Mouse (Mus musculus) kidney, embryonic 16.5 days (tissue): Measurements from ENCODE around the gene Gfra4. TPM values are rescaled to one million over a fixed set of nuclear protein-coding genes. Genes with fewer than 3 reads are reported as not detected.

Experiments
- ATAC-seq: fragments of 200-750 bp; cut with Nextera tagmentation; 2 replicates; pipeline ENCODE4 v1.8.0; 2017; ENCODE audit warnings: moderate TSS enrichment; ENCODE audit not compliant: low FRiP score, low TSS enrichment
- H3K27ac ChIP-seq: fragments of 300-500 bp; sonication (generic); 2 replicates; pipeline ENCODE4 v1.5.1; 2014; ENCODE audit warnings: low read length
- H3K27me3 ChIP-seq: fragments of 300-500 bp; sonication (generic); 2 replicates; pipeline ENCODE4 v1.6.1; 2014; ENCODE audit warnings: low read length, control low read depth, mixed read lengths; ENCODE audit not compliant: insufficient read depth
- H3K36me3 ChIP-seq: fragments of 300-500 bp; sonication (generic); 2 replicates; pipeline ENCODE4 v1.6.1; 2014; ENCODE audit warnings: low read length, control low read depth, mixed read lengths; ENCODE audit not compliant: insufficient read depth
- H3K4me1 ChIP-seq: fragments of 300-500 bp; sonication (generic); 2 replicates; pipeline ENCODE4 v1.6.1; 2014; ENCODE audit warnings: low read length, control low read depth, mixed read lengths; ENCODE audit not compliant: insufficient read depth
- H3K4me2 ChIP-seq: fragments of 300-500 bp; sonication (generic); replicated peaks from 2 replicates; pipeline ENCODE4 v1.6.1; 2014; ENCODE audit warnings: low read depth, low read length
- H3K4me3 ChIP-seq: fragments of 300-500 bp; sonication (generic); 2 replicates; pipeline ENCODE4 v1.5.1; 2014; ENCODE audit warnings: mild to moderate bottlenecking, low read length
- H3K9ac ChIP-seq: fragments of 300-500 bp; sonication (generic); replicated peaks from 2 replicates; pipeline ENCODE4 v1.6.1; 2014; ENCODE audit warnings: low read length
- H3K9me3 ChIP-seq: fragments of 300-500 bp; sonication (generic); 2 replicates; pipeline ENCODE4 v1.6.1; 2016; ENCODE audit warnings: low read length, control low read depth
- WGBS: fragments of 180-500 bp; shearing (Covaris S2); extraction: QIAGEN DNeasy Blood & Tissue Kit; methylation state at CpG from one replicate; pipeline ENCODE4 v1.1.7; 2014; 5-methylcytosine and 5-hydroxymethylcytosine counted together
- microRNA-seq: library from miRNA; unstranded; fragments of <30 nt; microRNA quantifications from one replicate; pipeline ENCODE4, GENCODE M21; 2016
- polyA plus RNA-seq: library from polyadenylated mRNA; unstranded; fragments of >200 nt; fragmentation: Nextera tagmentation; extraction: Ambion mirVana; gene quantifications from 2 replicates; pipeline ENCODE4 v1.2.1, GENCODE M21; 2015

Gfra4 gene
- polyA plus RNA-seq, 1 experiment from 2014 or later, result 17.3 TPM

DNA sequence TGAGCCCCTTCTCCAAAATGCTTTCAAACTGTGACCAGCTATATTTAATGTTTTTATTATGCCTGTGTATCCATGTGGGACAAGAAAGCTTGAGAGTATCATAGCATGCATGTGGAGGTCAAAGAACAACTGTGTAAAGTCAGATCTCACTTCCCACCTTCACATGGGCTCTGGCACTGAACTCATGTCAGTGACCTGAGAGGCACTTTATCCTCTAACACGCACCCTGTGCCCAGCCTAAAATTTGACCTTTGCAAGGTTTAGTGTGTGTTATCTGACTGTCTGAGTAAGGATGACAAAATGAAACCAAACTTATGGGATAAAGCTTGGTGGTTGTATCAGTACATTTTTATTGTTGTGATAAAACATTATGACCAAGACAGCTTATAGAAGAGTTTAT is 32.3 kb downstream of the Gfra4 start:
- no peak for ATAC-seq
- H3K4me3 ChIP-seq, result no peak overlapping the region
- no peaks in the 10 kb centered on the region for H3K4me1 ChIP-seq
- no peak overlapping the region for H3K4me2 ChIP-seq
- peaks cover 15% of the 10 kb centered on the region for H3K36me3 ChIP-seq
- no peak overlapping the region for H3K9ac ChIP-seq
- no peak overlapping the region for H3K27ac ChIP-seq
- WGBS, result 70% methylated on average over 1 of the region's 1 CpGs
- H3K9me3 ChIP-seq, result no peaks in the 10 kb centered on the region
- H3K27me3 ChIP-seq, result no peaks in the 10 kb centered on the region

DNA sequence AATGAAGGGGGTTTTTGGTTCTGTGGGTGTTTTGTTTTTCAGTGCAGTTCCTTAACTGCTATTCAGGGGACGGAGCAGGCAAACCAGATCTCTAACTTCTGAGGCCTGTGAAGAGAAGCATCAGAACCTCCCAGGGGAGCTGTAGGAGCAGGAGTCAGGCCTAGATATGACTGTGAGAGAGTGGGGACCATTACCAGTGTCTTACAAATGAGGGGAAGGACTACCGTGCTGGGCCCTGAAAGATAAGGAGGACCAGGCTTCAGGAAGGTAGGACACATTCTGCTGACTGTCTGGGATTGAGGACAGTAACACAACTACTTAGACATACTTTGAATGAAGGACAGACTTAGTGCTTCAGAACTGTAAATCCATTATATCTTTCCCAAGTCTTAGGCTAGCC is 33.8 kb downstream of the Gfra4 start:
- Histone ChIP-seq H3K4me3 (no peak overlapping the region), H3K36me3 (peaks cover 17% of the 10 kb centered on the region), H3K27me3 (no peaks in the 10 kb centered on the region), H3K9me3 (no peaks in the 10 kb centered on the region), H3K9ac (no peak overlapping the region), H3K4me2 (no peak overlapping the region), H3K27ac (no peak overlapping the region), H3K4me1 (no peaks in the 10 kb centered on the region)
- ATAC-seq, result no peak
- WGBS, result 86% methylated on average over 2 of the region's 2 CpGs

DNA sequence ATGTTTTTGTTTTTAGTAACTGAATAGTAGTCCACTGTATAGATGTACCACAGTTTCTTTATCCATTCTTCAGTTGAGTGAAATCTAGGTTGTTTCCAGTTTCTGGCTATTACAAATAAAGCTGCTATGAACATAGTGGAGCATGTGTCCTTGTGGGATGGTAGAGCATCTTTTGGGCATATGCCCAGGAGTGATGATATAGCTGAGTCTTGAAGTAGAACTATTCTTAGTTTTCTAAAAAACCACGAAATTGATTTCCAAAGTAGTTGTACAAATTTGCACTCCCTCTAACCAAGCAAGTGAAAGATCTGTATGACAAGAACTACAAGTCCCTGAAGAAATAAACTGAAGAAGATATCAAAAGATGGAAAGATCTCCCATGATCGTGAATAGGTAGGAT is 50.1 kb downstream of the Gfra4 start:
- Histone ChIP-seq H3K9me3 (no peaks in the 10 kb centered on the region), H3K4me1 (no peaks in the 10 kb centered on the region), H3K4me2 (no peak overlapping the region), H3K9ac (no peak overlapping the region), H3K27me3 (no peaks in the 10 kb centered on the region), H3K36me3 (peaks cover 9% of the 10 kb centered on the region), H3K4me3 (no peak overlapping the region), H3K27ac (no peak overlapping the region)
- WGBS, result 97% methylated on average over 2 of the region's 2 CpGs
- ATAC-seq, result no peak

Small RNAs within 50 kb of the gene (microRNA-seq; reads per million reads assigned to microRNA genes)
- not detected for gene Mir6973b

Other genes with a start within 250 kb of the Gfra4 start
- gene 4930402H24Rik, start 136.7 kb downstream of the Gfra4 start, polyA plus RNA-seq, result 35.8 and 42.0 TPM in 2 replicates
- 6.3 and 7.6 TPM in 2 replicates for gene Atrn, start 136.6 kb downstream of the Gfra4 start, polyA plus RNA-seq
- 4.8 and 6.0 TPM in 2 replicates for gene Adam33, start 20.7 kb upstream of the Gfra4 start, polyA plus RNA-seq
- 0.29 and 0.46 TPM in 2 replicates for gene Siglec1, start 43.7 kb upstream of the Gfra4 start, polyA plus RNA-seq
- gene Hspa12b, start 84.2 kb upstream of the Gfra4 start, polyA plus RNA-seq, result 22.2 and 23.7 TPM in 2 replicates
- not detected in 2 replicates for gene Gm11037, start 90.4 kb upstream of the Gfra4 start, polyA plus RNA-seq
- gene 1700037H04Rik, start 117.0 kb upstream of the Gfra4 start, polyA plus RNA-seq, result 98.2 and 101 TPM in 2 replicates
- gene Cenpb, start 137.0 kb upstream of the Gfra4 start, polyA plus RNA-seq, result 9.7 and 10.1 TPM in 2 replicates
- 73.8 and 87.0 TPM in 2 replicates for gene Cdc25b, start 143.9 kb upstream of the Gfra4 start, polyA plus RNA-seq
- 3.3 and 4.7 TPM in 2 replicates for gene Spef1, start 144.2 kb upstream of the Gfra4 start, polyA plus RNA-seq
- 30.2 and 30.9 TPM in 2 replicates for gene Ap5s1, start 164.0 kb upstream of the Gfra4 start, polyA plus RNA-seq
- gene Mavs, start 191.0 kb upstream of the Gfra4 start, polyA plus RNA-seq, result 37.9 TPM in 2 replicates
- gene Pank2, start 219.4 kb upstream of the Gfra4 start, polyA plus RNA-seq, result 27.2 and 30.8 TPM in 2 replicates